In genomic region chr9:35559009-35559890, GRCm38 (mm10) we compare ENCODE assay signal across 1 mouse cellular context.
TF ChIP-seq lines count a peak whose summit lies in the region.

No protein-coding gene starts in this region.

TF ChIP-seq in MEL, 35 proteins besides CTCF, POLR2A, EP300 and RAD21 (continued from another document):
- TF ChIP-seq KAT2A (conservative IDR thresholded peaks at IDR 0.05; ENCODE audit: low read depth, low read length) (peak; percentile 94), ELF1 (IDR thresholded peaks at IDR 0.05; ENCODE audit: low read depth, low read length) (peak; percentile 93), TBP (IDR thresholded peaks at IDR 0.05; ENCODE audit: low read depth, low read length) (peak; percentile 79), MYB (IDR thresholded peaks at IDR 0.05; ENCODE audit: low read depth, low read length) (no peak), JUND (IDR thresholded peaks at IDR 0.05; ENCODE audit: low read depth, low read length) (no peak), CHD2 (IDR thresholded peaks at IDR 0.05; ENCODE audit: low read length) (0 out of 2 replicates have a peak, but pooled peaks have one; percentile 10), MEF2A (IDR thresholded peaks at IDR 0.05; ENCODE audit: extremely low read depth, insufficient replicate concordance, low read depth, low read length, poor library complexity, severe bottlenecking) (no peak), MAFK (IDR thresholded peaks at IDR 0.05; ENCODE audit: borderline replicate concordance, low read depth, low read length) (no peak), E2F4 (IDR thresholded peaks at IDR 0.05; ENCODE audit: borderline replicate concordance, low read depth, low read length) (no peak), ETS1 (IDR thresholded peaks at IDR 0.05; ENCODE audit: low read depth, low read length) (0 out of 2 replicates have a peak, but pooled peaks have one; percentile 13), ZMIZ1 (IDR thresholded peaks at IDR 0.05; ENCODE audit: low read depth, low read length) (peak; percentile 69), POLR2AphosphoS2 (IDR thresholded peaks at IDR 0.05; ENCODE audit: low read length) (peak; percentile 59; the same call in 1 of the 2 replicates), MYC (IDR thresholded peaks at IDR 0.05; ENCODE audit: low read depth, low read length) (peak; percentile 99), SIN3A (IDR thresholded peaks at IDR 0.05; ENCODE audit: low read length) (peak; percentile 89), NELFE (IDR thresholded peaks at IDR 0.05; ENCODE audit: low read depth, low read length) (peak; percentile 92), GATA1 (IDR thresholded peaks at IDR 0.05; ENCODE audit: low read depth, low read length) (no peak), MAX (IDR thresholded peaks at IDR 0.05; ENCODE audit: low read length) (peak; percentile 94)
